Mouse (Mus musculus) v-Abl transformed pro-B cells (cell line): ENCODE results near the gene Rhobtb1.

Source experiments
- in situ Hi-C, 2 experiments: fragments of 400-800 bp; cut with MboI; formaldehyde crosslinking; loops; one replicate each; pipeline ENCODE4 v1.15.1; 2025; ENCODE audit not compliant: unreplicated experiment in 2 of 2

Gene Rhobtb1

GRCm38 (mm10) chr10:69259161-69259560 lies 107.9 kb downstream of the Rhobtb1 start:
- in situ Hi-C loops, result loop anchor here in 1 of 2 experiments (5.0 kb wide), 1 partner anchor 47 kb away; the partner anchor contains the start of gene A930033H14Rik

GRCm38 (mm10) chr10:69259929-69260328 lies 108.7 kb downstream of the Rhobtb1 start:
- in situ Hi-C loops, result loop anchor here (5.0 to 10.0 kb wide), 4 partner anchors 45 to 92 kb away; partner anchors contain the start of genes A930033H14Rik (in 2 of the 2) and Cdk1 (in 1 of the 2)

DNA sequence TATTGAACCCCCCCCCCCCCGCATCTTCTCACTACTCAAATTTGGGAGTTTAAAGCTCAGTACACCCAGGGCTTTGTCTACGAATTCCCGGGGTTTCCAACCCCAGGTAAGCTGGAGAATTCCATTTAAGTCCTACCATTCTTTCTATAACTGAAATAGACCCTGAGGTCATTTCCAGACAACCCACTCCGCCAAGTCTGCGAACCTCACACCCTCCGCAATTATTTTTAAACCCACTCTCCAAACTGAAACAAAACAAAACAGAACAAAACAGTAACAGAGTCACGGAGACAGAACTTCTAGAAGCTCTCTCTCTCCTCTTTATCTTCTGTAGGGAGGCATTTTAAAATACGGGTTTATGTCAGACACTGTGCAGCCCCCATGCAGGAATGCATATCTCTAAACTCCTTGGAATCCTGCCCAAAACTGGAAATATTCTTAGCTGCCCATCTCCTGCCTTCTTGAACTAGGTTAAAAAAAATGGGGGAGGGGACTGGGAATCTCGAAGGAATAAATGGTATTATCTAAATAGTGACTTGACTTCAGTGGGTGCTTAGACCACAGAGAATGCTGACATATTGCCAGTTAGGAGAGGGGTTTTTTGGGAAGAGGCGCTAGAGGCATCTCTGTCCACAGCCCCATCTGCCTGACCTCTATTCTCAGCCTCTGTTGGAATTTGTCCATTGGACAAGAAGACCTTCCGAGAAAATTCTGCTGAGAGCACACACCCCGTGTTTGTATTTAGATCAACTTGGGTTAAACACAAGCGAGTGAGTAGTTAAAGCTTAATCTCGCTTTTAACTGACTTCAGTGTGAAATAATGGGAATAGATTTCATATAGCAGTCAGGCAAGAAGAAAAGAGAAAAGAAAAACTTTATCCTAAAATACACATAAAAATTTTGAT lies 111.9 kb downstream of the Rhobtb1 start:
- in situ Hi-C loops, result loop anchor here (5.0 to 10.0 kb wide), 3 partner anchors 44 to 89 kb away; partner anchors contain the start of genes A930033H14Rik (in 1 of the 2) and Cdk1 (in 1 of the 2)

- in situ Hi-C loops, result loop anchor here (5.0 to 10.0 kb wide), 3 partner anchors 43 to 88 kb away; partner anchors contain the start of genes A930033H14Rik (in 1 of the 2) and Cdk1 (in 1 of the 2)
These were observed 112.7 kb downstream of the Rhobtb1 start for GRCm38 (mm10) chr10:69263906-69264305.

- in situ Hi-C loops, result loop anchor here in 1 of 2 experiments (10.0 kb wide), 1 partner anchor 51 kb away; the partner anchor contains the start of gene A930033H14Rik
These were observed 114.2 kb downstream of the Rhobtb1 start for GRCm38 (mm10) chr10:69265421-69265820.

DNA sequence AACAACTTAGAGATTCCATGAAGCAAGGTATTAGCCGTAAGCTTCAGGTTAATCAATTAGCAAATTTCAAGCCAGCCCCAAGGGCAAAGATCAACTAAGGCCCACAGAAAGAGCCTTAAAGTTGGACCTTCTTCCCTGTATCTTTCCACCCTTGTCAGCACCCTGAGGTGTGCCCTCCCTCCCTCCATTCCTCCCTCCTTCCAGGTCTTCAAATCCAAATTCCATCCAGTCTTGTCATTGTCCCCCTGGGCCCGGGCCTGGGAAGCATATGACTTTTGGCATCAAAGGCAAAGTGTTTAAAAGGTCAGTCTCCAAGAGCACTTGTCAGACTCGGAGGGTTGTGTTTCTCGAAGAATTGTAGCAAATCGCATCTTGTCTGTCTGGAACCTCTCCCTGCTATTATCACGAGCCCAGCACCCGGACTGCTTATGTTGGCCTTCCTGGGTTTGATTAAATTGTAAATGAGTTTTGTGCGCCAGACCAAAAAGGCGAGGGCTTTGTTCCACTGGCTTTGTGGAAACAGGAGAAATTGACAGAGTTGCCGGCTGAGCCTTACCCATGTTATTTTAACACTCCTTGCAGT lies 116.9 kb downstream of the Rhobtb1 start:
- in situ Hi-C loops, result loop anchor here in 1 of 2 experiments (10.0 kb wide), 1 partner anchor 53 kb away; the partner anchor contains the start of gene A930033H14Rik

- in situ Hi-C loops, result no loop called here
These were observed 120.2 kb downstream of the Rhobtb1 start for GRCm38 (mm10) chr10:69271436-69271835.

- in situ Hi-C loops, result no loop called here
These were observed 123.0 kb downstream of the Rhobtb1 start for GRCm38 (mm10) chr10:69274275-69274674.

- in situ Hi-C loops, result no loop called here
These were observed 123.5 kb downstream of the Rhobtb1 start for GRCm38 (mm10) chr10:69274705-69275104.

GRCm38 (mm10) chr10:69275811-69276775 lies 124.9 kb downstream of the Rhobtb1 start:
- in situ Hi-C loops, result no loop called here

DNA sequence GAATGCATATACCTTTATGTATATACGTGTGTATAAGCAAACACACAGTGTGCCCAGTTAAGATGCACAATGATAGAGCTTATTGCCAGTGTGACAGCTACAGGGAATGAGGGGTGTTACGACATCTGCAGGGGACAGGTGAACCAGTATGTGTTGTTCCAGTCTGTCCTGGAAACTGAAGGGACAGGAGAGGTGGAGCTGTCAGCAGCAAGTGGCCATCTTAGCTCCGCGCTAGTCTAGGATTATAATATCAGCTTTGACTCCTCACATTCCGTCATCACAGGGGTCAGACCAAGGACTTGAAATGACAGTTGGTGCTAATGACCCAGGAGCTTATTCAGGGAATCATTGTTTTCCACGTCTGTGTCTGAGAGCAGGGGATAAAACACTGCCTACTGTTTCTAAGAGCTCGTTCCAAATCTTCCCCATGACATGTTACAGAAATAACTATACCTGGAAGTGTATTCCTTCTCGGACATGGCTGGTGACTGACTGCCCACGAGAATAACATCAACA lies 125.7 kb downstream of the Rhobtb1 start:
- in situ Hi-C loops, result no loop called here

GRCm38 (mm10) chr10:69278764-69279606 lies 127.8 kb downstream of the Rhobtb1 start:
- in situ Hi-C loops, result no loop called here

- in situ Hi-C loops, result no loop called here
These were observed 128.4 kb downstream of the Rhobtb1 start for GRCm38 (mm10) chr10:69279607-69279978.

DNA sequence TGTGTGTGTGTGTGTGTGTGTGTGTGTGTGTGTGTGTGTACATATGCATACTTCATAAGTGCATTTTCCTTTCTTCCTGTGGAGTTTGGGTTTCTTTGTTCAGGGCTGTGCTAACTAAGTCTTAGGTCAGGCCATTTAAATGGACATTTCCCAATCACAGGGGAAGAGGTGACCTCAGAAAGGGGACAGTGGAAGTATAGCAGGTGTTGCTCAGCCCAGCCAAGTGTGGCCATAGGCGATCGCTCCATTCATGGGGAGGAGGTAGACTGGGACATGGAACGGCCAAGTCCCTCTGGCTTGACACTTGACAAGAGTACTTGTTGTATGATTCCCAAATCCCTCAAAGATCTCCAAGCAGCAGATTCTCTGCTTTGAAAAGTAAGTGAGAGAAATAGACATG lies 135.7 kb downstream of the Rhobtb1 start:
- in situ Hi-C loops, result no loop called here

- in situ Hi-C loops, result no loop called here
These were observed 136.9 kb downstream of the Rhobtb1 start for GRCm38 (mm10) chr10:69288086-69288485.

DNA sequence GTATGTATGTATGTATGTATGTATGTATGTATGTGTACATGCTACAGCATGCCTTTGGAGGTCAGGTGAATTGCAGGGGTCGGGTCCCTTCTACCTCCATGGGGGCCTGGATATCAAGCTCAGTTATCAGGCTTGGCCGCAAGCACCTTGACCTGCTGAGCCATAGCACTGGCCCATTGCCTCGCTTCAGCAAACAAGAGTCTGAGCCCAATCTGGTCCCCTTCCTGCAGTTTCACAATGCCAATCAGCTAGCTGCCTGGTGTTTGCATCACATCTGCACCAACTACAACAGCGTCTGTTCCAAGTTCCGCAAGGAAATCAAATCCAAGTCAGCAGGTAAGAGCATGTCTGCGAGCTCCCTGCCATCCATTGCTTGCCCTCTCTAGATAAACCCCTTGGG lies 137.5 kb downstream of the Rhobtb1 start:
- in situ Hi-C loops, result no loop called here

- in situ Hi-C loops, result no loop called here
These were observed 139.5 kb downstream of the Rhobtb1 start for GRCm38 (mm10) chr10:69290736-69291135.

- in situ Hi-C loops, result no loop called here
These were observed 144.7 kb downstream of the Rhobtb1 start for GRCm38 (mm10) chr10:69295919-69296318.

- in situ Hi-C loops, result loop anchor here in 1 of 2 experiments (25.0 kb wide), 2 partner anchors 1013 to 1313 kb away; partner anchors contain the start of genes Arid5b and Rtkn2
These were observed 148.8 kb downstream of the Rhobtb1 start for GRCm38 (mm10) chr10:69299985-69300384.
